Mouse (Mus musculus): ENCODE data around the gene Nostrin.

DNA sequence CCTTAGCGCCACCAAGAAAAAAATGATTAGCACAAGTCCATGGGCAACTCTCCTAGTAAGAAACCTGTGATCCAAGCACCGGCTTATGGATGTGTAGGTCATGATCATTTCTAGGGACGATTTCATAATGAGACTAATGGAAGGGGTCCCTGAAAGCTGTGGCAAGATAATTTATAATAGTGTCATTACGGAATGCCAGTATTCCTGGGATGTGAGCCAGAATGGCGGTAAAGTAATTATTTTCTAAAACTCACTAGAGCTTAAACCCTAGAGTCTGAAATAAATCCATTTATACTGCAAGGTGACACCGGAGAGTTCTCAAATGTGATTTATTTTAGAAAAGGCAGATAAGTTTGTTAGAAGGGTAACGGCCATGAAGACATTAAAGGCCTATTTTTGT lies 79.6 kb downstream of the Nostrin start:
- TF ChIP-seq CTCF (IDR thresholded peaks at IDR 0.05; ENCODE audit: low read depth) (no peak), EP300 (IDR thresholded peaks at IDR 0.05; ENCODE audit: low read depth) (no peak)

Measured in heart, postnatal 0 days (tissue).